19 mouse cellular contexts compared by ENCODE assay signal in genomic region chr2:8477827-8478528, GRCm38 (mm10).
DNase-seq lines count a peak whose midpoint lies in the region; ATAC-seq lines count a peak whose summit lies in the region.
"Had no signal": no experiment of that assay in that cellular context is flagged by ENCODE, and none has a peak within 500 bp of the region (broad histone marks: within the 10 kb centered on the region; RNA-seq: fewer than 3 reads in every experiment).

No protein-coding gene starts in this region.

- peak; percentile 37 for DNase-seq in forebrain, embryonic 14.5 days (ENCODE audit: low spot score)
- DNase-seq in kidney, postnatal 4 days = peak; percentile 6 to 17
- no peak for DNase-seq in kidney, adult 9 months
- DNase-seq in mesoderm, embryonic 11.5 days (ENCODE audit: low read depth, low spot score) = peak; percentile 74
- DNase-seq in adrenal gland, postnatal 4 days (ENCODE audit: low spot score in 2 of 2) = no peak
- no peak for DNase-seq in lung, postnatal 25 days (ENCODE audit: low spot score)
- DNase-seq: cerebellum, adult 8-10 months; gastrocnemius, postnatal 10 days; heart, postnatal 14 days; layer of hippocampus, postnatal 36 days; left cerebral cortex, postnatal 4 days; liver, embryonic 13.5 days had no signal

- H3K4me2 ChIP-seq in forebrain, embryonic 14.5 days (ENCODE audit: low read length) = no peak overlapping the region
- no peak overlapping the region for H3K4me2 ChIP-seq in forebrain, embryonic 15.5 days (replicated peaks)
- H3K4me2 ChIP-seq in neural tube, embryonic 14.5 days (ENCODE audit: low read depth, low read length) = no peak overlapping the region
- H3K4me2 ChIP-seq: embryonic facial prominence, embryonic 12.5 days; intestine, embryonic 15.5 days; liver, embryonic 13.5 days had no signal

- no peak overlapping the region for H3K9ac ChIP-seq in forebrain, embryonic 14.5 days (ENCODE audit: low read length)
- H3K9ac ChIP-seq in forebrain, embryonic 15.5 days (replicated peaks) = no peak overlapping the region
- H3K9ac ChIP-seq in neural tube, embryonic 14.5 days (replicated peaks; ENCODE audit: low read depth, low read length) = no peak overlapping the region
- H3K9ac ChIP-seq: embryonic facial prominence, embryonic 12.5 days; intestine, embryonic 15.5 days; liver, embryonic 13.5 days had no signal

- H3K4me3 ChIP-seq in forebrain, embryonic 14.5 days (ENCODE audit: low read depth, low read length) = no peak overlapping the region
- no peak overlapping the region for H3K4me3 ChIP-seq in forebrain, embryonic 15.5 days
- no peak overlapping the region for H3K4me3 ChIP-seq in neural tube, embryonic 14.5 days (ENCODE audit: low read depth, low read length)
- H3K4me3 ChIP-seq: embryonic facial prominence, embryonic 12.5 days; intestine, embryonic 15.5 days; liver, embryonic 13.5 days; myocyte had no signal

- no peaks in the 10 kb centered on the region for H3K4me1 ChIP-seq in forebrain, embryonic 14.5 days (ENCODE audit: control insufficient read depth, insufficient read depth, low read length)
- peaks cover 4% of the 10 kb centered on the region; the same call in 1 of the 2 replicates for H3K4me1 ChIP-seq in forebrain, embryonic 15.5 days
- H3K4me1 ChIP-seq in neural tube, embryonic 14.5 days (ENCODE audit: control insufficient read depth, insufficient read depth, low read length) = 0 out of 2 replicates have a peak, but pooled peaks cover 3% of the 10 kb centered on the region
- H3K4me1 ChIP-seq: embryonic facial prominence, embryonic 12.5 days; intestine, embryonic 15.5 days; liver, embryonic 13.5 days had no signal

- 62% methylated on average over 6 of the region's 6 CpGs for WGBS in forebrain, embryonic 14.5 days
- WGBS in forebrain, embryonic 15.5 days = 58% methylated on average over 6 of the region's 6 CpGs
- 18% methylated on average over 6 of the region's 6 CpGs for WGBS in neural tube, embryonic 14.5 days

- H3K27me3 ChIP-seq in forebrain, embryonic 14.5 days (replicated peaks; ENCODE audit: control insufficient read depth, insufficient read depth, low read length) = no peaks in the 10 kb centered on the region
- H3K27me3 ChIP-seq in forebrain, embryonic 15.5 days = no peaks in the 10 kb centered on the region
- H3K27me3 ChIP-seq in neural tube, embryonic 14.5 days (ENCODE audit: control insufficient read depth, insufficient read depth, low read length) = no peaks in the 10 kb centered on the region
- H3K27me3 ChIP-seq: embryonic facial prominence, embryonic 12.5 days; intestine, embryonic 15.5 days; liver, embryonic 13.5 days had no signal

- no peak overlapping the region for H3K27ac ChIP-seq in forebrain, embryonic 14.5 days (ENCODE audit: low read depth, low read length)
- no peak overlapping the region for H3K27ac ChIP-seq in forebrain, embryonic 15.5 days (replicated peaks)
- H3K27ac ChIP-seq in neural tube, embryonic 14.5 days (ENCODE audit: low read depth, low read length) = no peak overlapping the region
- H3K27ac ChIP-seq: embryonic facial prominence, embryonic 12.5 days; intestine, embryonic 15.5 days; liver, embryonic 13.5 days; macrophage; stomach, postnatal 0 days had no signal

- peak; percentile 48 for ATAC-seq in forebrain, embryonic 14.5 days
- ATAC-seq in forebrain, embryonic 15.5 days (replicated peaks) = no peak
- peak; percentile 77 for ATAC-seq in neural tube, embryonic 14.5 days (ENCODE audit: low read depth)
- ATAC-seq: intestine, embryonic 15.5 days had no signal

- H3K36me3 ChIP-seq in forebrain, embryonic 14.5 days (ENCODE audit: control insufficient read depth, insufficient read depth, low read length) = no peaks in the 10 kb centered on the region
- no peaks in the 10 kb centered on the region for H3K36me3 ChIP-seq in forebrain, embryonic 15.5 days
- no peaks in the 10 kb centered on the region for H3K36me3 ChIP-seq in neural tube, embryonic 14.5 days (ENCODE audit: control insufficient read depth, insufficient read depth, low read length)
- H3K36me3 ChIP-seq: embryonic facial prominence, embryonic 12.5 days; intestine, embryonic 15.5 days; liver, embryonic 13.5 days had no signal

- H3K9me3 ChIP-seq in forebrain, embryonic 14.5 days (replicated peaks; ENCODE audit: control insufficient read depth, low read length) = no peaks in the 10 kb centered on the region
- no peaks in the 10 kb centered on the region for H3K9me3 ChIP-seq in forebrain, embryonic 15.5 days
- H3K9me3 ChIP-seq in neural tube, embryonic 14.5 days (ENCODE audit: control insufficient read depth, low read length) = no peaks in the 10 kb centered on the region
- H3K9me3 ChIP-seq: embryonic facial prominence, embryonic 12.5 days; intestine, embryonic 15.5 days; liver, embryonic 13.5 days had no signal

Comparison
In these comparisons a context has a peak if more than half of its experiments do, and no peak if none do; other contexts are left out.
1. DNase-seq: peak in forebrain, embryonic 14.5 days (single experiment), kidney, postnatal 4 days (2 of 2) and mesoderm, embryonic 11.5 days (single experiment); none in kidney, adult 9 months (single experiment), adrenal gland, postnatal 4 days (0 of 2) and lung, postnatal 25 days (single experiment).